Mouse (Mus musculus) E14TG2a.4 (cell line): ENCODE measurements around the gene Kirrel3.

ENCODE experiments used
- CTCF ChIP-seq: conservative IDR thresholded peaks from 2 replicates; pipeline ENCODE4 v1.5.1; 2014; ENCODE audit warnings: low read length
- NANOG ChIP-seq: IDR thresholded peaks from 2 replicates; pipeline ENCODE4 v1.6.1; 2014; ENCODE audit warnings: borderline replicate concordance, low read length, mixed read lengths
- POU5F1 ChIP-seq: IDR thresholded peaks from 2 replicates; pipeline ENCODE4 v1.6.1; 2014; ENCODE audit warnings: low read length, borderline replicate concordance

GRCm38 (mm10) chr9:34447736-34448135 lies 38.0 kb upstream of the Kirrel3 start:
- TF ChIP-seq CTCF, result no peak
- TF ChIP-seq NANOG, result no peak
- TF ChIP-seq POU5F1, result no peak
